Mouse (Mus musculus): ENCODE measurements around the gene Polr3e. TPM values are rescaled to one million over a fixed set of nuclear protein-coding genes. Genes with fewer than 3 reads are reported as not detected.

Gene Polr3e
- total RNA-seq, 1 experiment = 44.4 TPM

DNA sequence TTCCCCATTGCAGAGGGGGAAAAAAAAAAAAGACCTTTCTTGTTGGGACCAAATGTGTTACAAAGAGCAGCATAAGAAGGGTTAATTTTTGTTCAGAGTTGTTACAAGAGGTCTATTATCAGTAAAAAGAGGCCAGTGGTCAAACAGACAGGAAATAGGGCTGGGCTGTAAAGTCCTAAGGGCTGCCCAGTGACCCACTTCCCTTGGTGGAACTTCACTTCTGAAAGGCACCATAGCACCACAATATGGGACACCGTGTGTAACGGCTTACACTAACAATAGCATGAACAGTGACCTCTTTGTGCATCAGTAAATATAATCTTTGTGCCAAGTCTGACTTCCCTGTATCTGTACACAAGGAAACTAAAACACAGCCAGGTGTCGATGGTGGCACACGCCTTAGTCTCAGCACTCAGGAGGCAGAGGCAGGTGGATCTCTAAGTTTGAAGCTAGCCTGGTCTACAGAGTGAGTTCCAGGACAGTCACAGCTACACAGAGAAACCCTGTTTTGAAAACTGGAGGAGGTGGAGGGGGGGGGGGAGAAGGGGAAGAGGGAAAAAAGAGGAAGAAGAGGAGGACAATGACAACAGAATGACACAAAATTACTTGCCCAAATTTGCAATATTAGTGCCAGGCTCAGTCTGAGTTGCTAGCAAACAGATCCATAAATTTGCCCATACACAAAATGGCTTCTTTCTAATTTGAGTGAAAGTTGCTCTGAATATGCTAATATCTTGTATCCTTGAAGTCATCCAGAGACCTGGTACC lies 33.8 kb upstream of the Polr3e start:
- Histone ChIP-seq H3K36me3 (ENCODE audit: control insufficient read depth, insufficient read depth, low read length, poor library complexity, severe bottlenecking) (peaks cover 8% of the 10 kb centered on the region; the same call in 1 of the 2 replicates), H3K27ac (ENCODE audit: insufficient read depth, low read depth, low read length, poor library complexity, severe bottlenecking) (no peak overlapping the region)

GRCm38 (mm10) chr7:120884746-120885145 lies 32.8 kb upstream of the Polr3e start:
- Histone ChIP-seq H3K4me1 (ENCODE audit: control insufficient read depth in 2 of 2, insufficient read depth in 2 of 2, low read length in 2 of 2, poor library complexity in 1 of 2) (no peaks in the 10 kb centered on the region), H3K27ac (ENCODE audit: insufficient read depth, low read depth, low read length, poor library complexity, severe bottlenecking) (no peak overlapping the region), H3K4me3 (ENCODE audit: insufficient read depth in 1 of 2, low read depth in 1 of 2, low read length in 2 of 2, poor library complexity in 1 of 2, severe bottlenecking in 1 of 2) (no peak overlapping the region), H3K36me3 (ENCODE audit: control insufficient read depth, insufficient read depth, low read length, poor library complexity, severe bottlenecking) (peaks cover 8% of the 10 kb centered on the region; the same call in 1 of the 2 replicates), H3K9ac (ENCODE audit: insufficient read depth, low read depth, low read length, poor library complexity, severe bottlenecking) (no peak overlapping the region), H3K9me3 (ENCODE audit: control insufficient read depth, insufficient read depth, low read depth, low read length) (no peaks in the 10 kb centered on the region)
- DNase-seq (ENCODE audit: low read depth, low spot score) = no peak
- TF ChIP-seq CHD2 (IDR thresholded peaks at IDR 0.05; ENCODE audit: low read depth, low read length) (no peak), ZNF384 (IDR thresholded peaks at IDR 0.05; ENCODE audit: low read depth, low read length) (no peak), HCFC1 (IDR thresholded peaks at IDR 0.05; ENCODE audit: borderline replicate concordance, insufficient read depth, low read length) (no peak), ZC3H11A (IDR thresholded peaks at IDR 0.05; ENCODE audit: borderline replicate concordance, low read depth, low read length) (no peak), MAFK (IDR thresholded peaks at IDR 0.05; ENCODE audit: insufficient read depth, low read depth, low read length) (no peak)
- in situ Hi-C loops (cut with MboI; ENCODE audit: low sequenced_read_pairs in 2 of 2, unreplicated experiment in 2 of 2) = no loop called here

More for the DNA sequence above, 33.8 kb upstream of the Polr3e start:
- TF ChIP-seq ZNF384 (IDR thresholded peaks at IDR 0.05; ENCODE audit: low read depth, low read length) (no peak), ZC3H11A (IDR thresholded peaks at IDR 0.05; ENCODE audit: borderline replicate concordance, low read depth, low read length) (no peak), CHD2 (IDR thresholded peaks at IDR 0.05; ENCODE audit: low read depth, low read length) (no peak), HCFC1 (IDR thresholded peaks at IDR 0.05; ENCODE audit: borderline replicate concordance, insufficient read depth, low read length) (no peak), MAFK (IDR thresholded peaks at IDR 0.05; ENCODE audit: insufficient read depth, low read depth, low read length) (no peak)
- Histone ChIP-seq H3K4me1 (ENCODE audit: control insufficient read depth in 2 of 2, insufficient read depth in 2 of 2, low read length in 2 of 2, poor library complexity in 1 of 2) (no peaks in the 10 kb centered on the region), H3K4me3 (ENCODE audit: insufficient read depth in 1 of 2, low read depth in 1 of 2, low read length in 2 of 2, poor library complexity in 1 of 2, severe bottlenecking in 1 of 2) (no peak overlapping the region), H3K9me3 (ENCODE audit: control insufficient read depth, insufficient read depth, low read depth, low read length) (no peaks in the 10 kb centered on the region), H3K9ac (ENCODE audit: insufficient read depth, low read depth, low read length, poor library complexity, severe bottlenecking) (no peak overlapping the region)
- no peak for DNase-seq (ENCODE audit: low read depth, low spot score)
- in situ Hi-C loops (cut with MboI; ENCODE audit: low sequenced_read_pairs in 2 of 2, unreplicated experiment in 2 of 2) = no loop called here

DNA sequence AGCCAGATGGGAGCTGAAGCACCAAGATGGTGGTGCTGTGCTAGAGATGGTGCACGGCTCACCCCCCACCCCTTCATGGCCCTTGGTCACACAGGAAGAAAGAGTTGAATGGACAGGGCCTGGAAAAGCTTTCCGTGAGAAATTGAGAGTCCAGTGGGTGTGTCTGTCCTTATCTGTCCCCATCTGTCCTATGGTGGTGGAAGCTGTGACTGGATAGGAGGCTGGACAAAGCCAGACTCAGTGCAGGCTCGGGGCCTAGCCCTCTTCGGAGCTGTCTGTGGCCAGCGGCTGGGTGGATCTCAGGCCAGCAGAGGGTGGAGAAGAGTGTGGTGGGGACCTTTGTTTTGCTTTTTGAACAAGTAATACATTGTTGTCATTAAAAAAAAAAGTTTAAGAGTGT lies 24.4 kb upstream of the Polr3e start:
- in situ Hi-C loops (cut with MboI; ENCODE audit: low sequenced_read_pairs in 2 of 2, unreplicated experiment in 2 of 2) = no loop called here
- Histone ChIP-seq H3K9me3 (ENCODE audit: control insufficient read depth, insufficient read depth, low read depth, low read length) (no peaks in the 10 kb centered on the region), H3K4me1 (ENCODE audit: control insufficient read depth in 2 of 2, insufficient read depth in 2 of 2, low read length in 2 of 2, poor library complexity in 1 of 2) (no peaks in the 10 kb centered on the region), H3K9ac (ENCODE audit: insufficient read depth, low read depth, low read length, poor library complexity, severe bottlenecking) (no peak overlapping the region), H3K27ac (ENCODE audit: insufficient read depth, low read depth, low read length, poor library complexity, severe bottlenecking) (no peak overlapping the region), H3K36me3 (ENCODE audit: control insufficient read depth, insufficient read depth, low read length, poor library complexity, severe bottlenecking) (no peaks in the 10 kb centered on the region; the same call in 1 of the 2 replicates), H3K4me3 (ENCODE audit: insufficient read depth in 1 of 2, low read depth in 1 of 2, low read length in 2 of 2, poor library complexity in 1 of 2, severe bottlenecking in 1 of 2) (no peak overlapping the region)
- TF ChIP-seq CHD2 (IDR thresholded peaks at IDR 0.05; ENCODE audit: low read depth, low read length) (no peak), ZC3H11A (IDR thresholded peaks at IDR 0.05; ENCODE audit: borderline replicate concordance, low read depth, low read length) (no peak), HCFC1 (IDR thresholded peaks at IDR 0.05; ENCODE audit: borderline replicate concordance, insufficient read depth, low read length) (no peak), ZNF384 (IDR thresholded peaks at IDR 0.05; ENCODE audit: low read depth, low read length) (no peak), MAFK (IDR thresholded peaks at IDR 0.05; ENCODE audit: insufficient read depth, low read depth, low read length) (no peak)
- no peak for DNase-seq (ENCODE audit: low read depth, low spot score)

- DNase-seq (ENCODE audit: low read depth, low spot score) = no peak
- H3K4me1 ChIP-seq (ENCODE audit: control insufficient read depth in 2 of 2, insufficient read depth in 2 of 2, low read length in 2 of 2, poor library complexity in 1 of 2) = peaks cover 0 to 15% of the 10 kb centered on the region in 2 experiments; a peak in 2 of 4 replicates
- H3K36me3 ChIP-seq (ENCODE audit: control insufficient read depth, insufficient read depth, low read length, poor library complexity, severe bottlenecking) = no peaks in the 10 kb centered on the region
- no peak overlapping the region for H3K4me3 ChIP-seq (ENCODE audit: insufficient read depth in 1 of 2, low read depth in 1 of 2, low read length in 2 of 2, poor library complexity in 1 of 2, severe bottlenecking in 1 of 2)
- H3K27ac ChIP-seq (ENCODE audit: insufficient read depth, low read depth, low read length, poor library complexity, severe bottlenecking) = no peak overlapping the region
- H3K9ac ChIP-seq (ENCODE audit: insufficient read depth, low read depth, low read length, poor library complexity, severe bottlenecking) = no peak overlapping the region
- in situ Hi-C loops (cut with MboI; ENCODE audit: low sequenced_read_pairs in 2 of 2, unreplicated experiment in 2 of 2) = no loop called here
- H3K9me3 ChIP-seq (ENCODE audit: control insufficient read depth, insufficient read depth, low read depth, low read length) = no peaks in the 10 kb centered on the region
- TF ChIP-seq ZC3H11A (IDR thresholded peaks at IDR 0.05; ENCODE audit: borderline replicate concordance, low read depth, low read length) (no peak), ZNF384 (IDR thresholded peaks at IDR 0.05; ENCODE audit: low read depth, low read length) (no peak), HCFC1 (IDR thresholded peaks at IDR 0.05; ENCODE audit: borderline replicate concordance, insufficient read depth, low read length) (no peak), MAFK (IDR thresholded peaks at IDR 0.05; ENCODE audit: insufficient read depth, low read depth, low read length) (no peak), CHD2 (IDR thresholded peaks at IDR 0.05; ENCODE audit: low read depth, low read length) (no peak)
These were observed 20.5 kb upstream of the Polr3e start for GRCm38 (mm10) chr7:120897054-120897453.

Data from ES-E14 (cell line).